Mouse (Mus musculus) forebrain, embryonic 16.5 days (tissue): ENCODE results near the gene Gm10135. TPM values are rescaled to one million over a fixed set of nuclear protein-coding genes. Genes with fewer than 3 reads are reported as not detected.
"Not testable (repeated sequence)": the region's sequence is repeated elsewhere in the genome, so short reads cannot be mapped to it uniquely, and the experiment has no call there.

Experiments
- ATAC-seq: fragments of 200-750 bp; cut with Nextera tagmentation; 2 replicates; pipeline ENCODE4 v1.8.0; 2017; ENCODE audit warnings: mild to moderate bottlenecking, moderate library complexity
- H3K27ac ChIP-seq: fragments of 300-500 bp; sonication (generic); 2 replicates; pipeline ENCODE4 v1.5.1; 2014; ENCODE audit warnings: low read length, control low read depth
- H3K27me3 ChIP-seq: fragments of 300-500 bp; sonication (generic); replicated peaks from 2 replicates; pipeline ENCODE4 v1.6.1; 2014; ENCODE audit warnings: low read length; ENCODE audit not compliant: control insufficient read depth, insufficient read depth
- H3K36me3 ChIP-seq: fragments of 300-500 bp; sonication (generic); 2 replicates; pipeline ENCODE4 v1.6.1; 2014; ENCODE audit not compliant: control insufficient read depth, insufficient read depth
- H3K4me1 ChIP-seq: fragments of 300-500 bp; sonication (generic); replicated peaks from 2 replicates; pipeline ENCODE4 v1.6.1; 2014; ENCODE audit warnings: low read length; ENCODE audit not compliant: control insufficient read depth, insufficient read depth
- H3K4me2 ChIP-seq: fragments of 300-500 bp; sonication (generic); 2 replicates; pipeline ENCODE4 v1.6.1; 2014; ENCODE audit warnings: mild to moderate bottlenecking, low read length, control low read depth
- H3K4me3 ChIP-seq: fragments of 300-500 bp; sonication (generic); replicated peaks from 2 replicates; pipeline ENCODE4 v1.5.1; 2014; ENCODE audit warnings: mild to moderate bottlenecking, low read length, control low read depth
- H3K9ac ChIP-seq: fragments of 300-500 bp; sonication (generic); replicated peaks from 2 replicates; pipeline ENCODE4 v1.6.1; 2014; ENCODE audit warnings: low read depth, low read length, control low read depth
- H3K9me3 ChIP-seq: fragments of 300-500 bp; sonication (generic); 2 replicates; pipeline ENCODE4 v1.6.1; 2016; ENCODE audit warnings: low read length; ENCODE audit not compliant: control insufficient read depth
- WGBS: fragments of 180-500 bp; shearing (Covaris S2); extraction: QIAGEN DNeasy Blood & Tissue Kit; methylation state at CpG from one replicate; pipeline ENCODE4 v1.1.7; 2014; 5-methylcytosine and 5-hydroxymethylcytosine counted together
- polyA plus RNA-seq: library from polyadenylated mRNA; unstranded; fragments of >200 nt; fragmentation: Nextera tagmentation; extraction: Ambion mirVana; gene quantifications from 2 replicates; pipeline ENCODE4 v1.2.1, GENCODE M21; 2015

Gene Gm10135
- polyA plus RNA-seq, 1 experiment from 2014 or later = not detected

DNA sequence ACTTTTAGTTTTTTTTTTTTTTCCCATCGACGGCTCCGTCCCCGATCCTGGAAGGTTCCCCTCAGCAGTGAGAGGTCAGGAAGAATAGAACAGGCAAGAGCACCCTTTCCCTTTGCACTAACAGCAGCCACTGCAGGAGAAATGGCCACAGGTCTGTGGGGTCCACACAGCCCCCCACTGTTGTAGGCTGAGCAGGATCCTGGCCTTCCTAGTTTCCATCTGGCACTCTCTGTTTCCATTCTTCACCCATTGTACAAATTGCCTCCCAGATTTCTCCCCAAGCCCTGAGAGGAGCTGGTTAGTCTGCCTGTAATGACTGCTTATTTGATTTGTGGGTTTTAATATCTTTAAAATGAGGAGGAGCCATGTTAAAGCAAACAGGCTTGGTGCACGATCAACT is 29.5 kb upstream of the Gm10135 start:
- Histone ChIP-seq H3K27me3 (no peaks in the 10 kb centered on the region; the same call in 1 of the 2 replicates), H3K4me2 (no peak overlapping the region), H3K4me1 (peaks cover 8% of the 10 kb centered on the region), H3K9me3 (no peaks in the 10 kb centered on the region), H3K36me3 (no peaks in the 10 kb centered on the region), H3K9ac (no peak overlapping the region), H3K27ac (no peak overlapping the region), H3K4me3 (no peak overlapping the region)
- ATAC-seq = no peak
- 86% methylated on average over 5 of the region's 5 CpGs for WGBS

DNA sequence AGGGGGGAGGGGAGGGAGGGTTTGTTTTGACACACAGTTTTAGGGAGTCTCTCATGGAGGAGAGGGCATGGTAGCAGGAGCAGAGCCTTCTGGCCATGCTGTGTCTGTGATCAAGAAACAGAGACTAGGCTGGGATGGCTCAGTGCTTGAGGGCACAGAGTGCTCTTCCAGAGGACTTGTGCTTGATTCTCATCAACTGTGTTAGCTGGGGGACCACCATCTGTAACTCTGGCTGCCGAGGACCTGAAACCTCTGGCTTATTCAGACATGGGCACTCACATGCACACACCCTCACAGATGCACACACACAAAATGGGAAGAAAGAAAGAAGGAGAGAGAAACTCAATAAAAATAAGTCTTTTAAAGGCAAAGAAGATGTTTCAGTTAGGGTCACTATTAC is 24.0 kb upstream of the Gm10135 start:
- 88% methylated on average over 1 of the region's 1 CpGs for WGBS
- H3K4me2 ChIP-seq, H3K27ac ChIP-seq, H3K36me3 ChIP-seq, H3K27me3 ChIP-seq, ATAC-seq, H3K4me1 ChIP-seq, H3K9me3 ChIP-seq, H3K9ac ChIP-seq, H3K4me3 ChIP-seq: not testable (repeated sequence)

DNA sequence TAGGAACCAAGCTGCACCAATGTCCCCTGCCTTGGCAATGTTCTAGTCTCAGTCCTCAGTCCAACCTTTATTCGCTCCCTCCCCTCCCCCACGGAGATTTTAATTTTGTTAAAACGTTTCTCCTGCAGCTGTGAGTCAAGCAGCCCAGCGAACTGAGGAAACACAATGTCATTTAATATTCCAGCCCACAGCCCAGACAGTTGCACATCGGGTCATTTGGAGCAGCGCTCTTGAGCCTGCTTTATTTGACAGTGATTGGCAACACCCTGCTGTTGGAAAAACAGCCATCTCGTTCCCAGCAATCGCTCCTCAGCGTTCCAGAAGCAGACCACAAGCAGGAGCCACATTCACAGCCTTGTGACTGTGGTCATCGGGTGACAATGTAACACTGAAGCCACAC is 20.9 kb upstream of the Gm10135 start:
- Histone ChIP-seq H3K36me3 (no peaks in the 10 kb centered on the region), H3K9me3 (no peaks in the 10 kb centered on the region), H3K27ac (no peak overlapping the region), H3K4me2 (no peak overlapping the region), H3K4me1 (peaks cover 4% of the 10 kb centered on the region; the same call in 1 of the 2 replicates), H3K9ac (no peak overlapping the region), H3K27me3 (no peaks in the 10 kb centered on the region), H3K4me3 (no peak overlapping the region)
- WGBS = 23% methylated on average over 10 of the region's 10 CpGs
- ATAC-seq = peak; percentile 18; the same call in 1 of the 2 replicates

DNA sequence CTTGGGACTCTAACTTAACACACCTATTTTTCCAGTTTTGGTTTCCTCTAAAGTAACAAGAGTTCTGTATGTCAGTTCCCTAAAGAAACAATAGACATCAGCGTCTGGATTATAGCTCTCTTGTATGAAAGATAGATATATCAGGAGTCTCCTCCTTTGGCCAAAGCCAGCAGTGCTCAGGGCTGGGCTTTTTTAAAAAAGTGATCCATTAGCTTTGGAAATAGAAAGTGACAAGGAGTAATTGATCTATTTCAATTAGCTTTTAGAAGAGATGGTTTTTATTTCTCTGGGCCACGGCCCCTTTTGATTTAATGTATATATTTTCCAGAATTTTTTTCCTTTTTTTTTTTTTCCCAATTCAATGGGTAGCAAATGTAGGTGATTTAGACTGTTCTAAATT is 20.4 kb upstream of the Gm10135 start:
- Histone ChIP-seq H3K9me3 (no peaks in the 10 kb centered on the region), H3K27ac (no peak overlapping the region), H3K27me3 (no peaks in the 10 kb centered on the region), H3K36me3 (no peaks in the 10 kb centered on the region), H3K9ac (no peak overlapping the region), H3K4me1 (peaks cover 4% of the 10 kb centered on the region; the same call in 1 of the 2 replicates), H3K4me3 (no peak overlapping the region), H3K4me2 (no peak overlapping the region)
- no peak for ATAC-seq
- WGBS = 60% methylated on average over 2 of the region's 2 CpGs

DNA sequence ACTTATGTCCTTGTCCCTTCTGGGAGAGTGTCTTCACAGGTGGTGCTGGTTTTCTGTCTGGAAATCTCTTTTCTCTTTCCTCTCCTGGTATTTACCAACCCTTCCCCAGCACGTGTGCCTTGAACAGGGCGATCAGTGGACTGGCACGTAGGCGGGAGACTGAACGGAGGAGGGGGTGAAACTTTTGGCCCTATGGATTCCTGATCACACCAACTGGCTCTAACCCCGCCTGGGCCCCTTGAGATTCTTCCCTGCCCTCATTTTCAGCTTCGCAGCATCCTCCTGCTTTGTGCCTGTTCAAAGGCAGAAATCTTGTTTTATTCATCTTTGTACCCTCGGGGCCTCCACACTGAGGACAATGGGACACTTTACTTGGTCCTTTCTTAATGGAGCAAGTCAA is 19.9 kb upstream of the Gm10135 start:
- WGBS = 31% methylated on average over 8 of the region's 8 CpGs
- H3K27ac ChIP-seq = no peak overlapping the region
- ATAC-seq = no peak

DNA sequence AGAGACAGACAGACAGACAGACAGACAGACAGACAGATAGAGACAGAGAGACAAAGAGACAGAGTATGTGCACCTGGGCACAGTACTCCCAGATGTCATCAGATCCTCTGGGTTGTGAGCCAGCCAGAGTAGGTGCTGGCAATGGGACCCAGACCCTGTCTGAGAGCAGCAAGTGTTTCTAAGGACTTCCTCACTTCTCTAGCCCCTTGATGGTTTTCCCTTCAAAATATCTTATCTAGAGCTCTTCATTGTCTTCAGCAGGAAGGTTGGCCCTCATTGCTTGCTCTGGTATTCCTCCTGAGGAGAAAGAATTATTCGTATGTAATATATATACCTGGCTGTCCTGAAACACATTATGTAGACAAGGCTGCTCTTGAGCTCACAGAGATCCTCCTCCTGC is 18.0 kb upstream of the Gm10135 start:
- no peak overlapping the region for H3K4me2 ChIP-seq
- 90% methylated on average over 1 of the region's 1 CpGs for WGBS
- no peak overlapping the region for H3K27ac ChIP-seq
- H3K36me3 ChIP-seq = no peaks in the 10 kb centered on the region
- no peak overlapping the region for H3K9ac ChIP-seq
- peaks cover 4% of the 10 kb centered on the region; the same call in 1 of the 2 replicates for H3K4me1 ChIP-seq
- ATAC-seq = no peak
- H3K9me3 ChIP-seq = no peaks in the 10 kb centered on the region
- H3K4me3 ChIP-seq = no peak overlapping the region
- no peaks in the 10 kb centered on the region for H3K27me3 ChIP-seq

More for the DNA sequence above, 19.9 kb upstream of the Gm10135 start:
- no peak overlapping the region for H3K4me2 ChIP-seq
- no peaks in the 10 kb centered on the region for H3K9me3 ChIP-seq
- no peak overlapping the region for H3K9ac ChIP-seq
- no peaks in the 10 kb centered on the region for H3K36me3 ChIP-seq
- peaks cover 4% of the 10 kb centered on the region; the same call in 1 of the 2 replicates for H3K4me1 ChIP-seq
- H3K4me3 ChIP-seq = no peak overlapping the region
- H3K27me3 ChIP-seq = no peaks in the 10 kb centered on the region

DNA sequence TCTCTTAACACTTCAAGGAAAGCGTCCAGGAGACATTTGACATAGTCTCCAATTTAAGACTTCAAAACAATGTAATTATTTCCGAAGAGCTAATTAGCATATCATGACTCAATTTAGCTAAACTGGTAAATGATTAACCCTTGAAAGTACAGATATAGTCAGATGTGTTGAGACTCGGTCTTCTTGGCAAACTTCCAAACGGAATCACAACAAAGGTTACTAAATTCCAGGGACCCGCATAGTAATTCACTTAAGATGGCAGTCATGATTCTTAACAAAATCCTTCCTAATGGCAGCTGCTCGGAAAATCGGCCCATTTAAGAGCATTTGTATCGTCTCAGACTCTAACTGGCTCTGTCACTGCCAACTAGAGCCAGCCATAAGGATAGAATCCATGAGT is 15.3 kb upstream of the Gm10135 start:
- H3K27ac ChIP-seq = no peak overlapping the region
- H3K9ac ChIP-seq = no peak overlapping the region
- no peak overlapping the region for H3K4me2 ChIP-seq
- 17% methylated on average over 8 of the region's 8 CpGs for WGBS
- H3K9me3 ChIP-seq = no peaks in the 10 kb centered on the region
- no peak overlapping the region for H3K4me3 ChIP-seq
- no peaks in the 10 kb centered on the region for H3K36me3 ChIP-seq
- no peak for ATAC-seq
- H3K27me3 ChIP-seq = no peaks in the 10 kb centered on the region
- H3K4me1 ChIP-seq = no peaks in the 10 kb centered on the region

DNA sequence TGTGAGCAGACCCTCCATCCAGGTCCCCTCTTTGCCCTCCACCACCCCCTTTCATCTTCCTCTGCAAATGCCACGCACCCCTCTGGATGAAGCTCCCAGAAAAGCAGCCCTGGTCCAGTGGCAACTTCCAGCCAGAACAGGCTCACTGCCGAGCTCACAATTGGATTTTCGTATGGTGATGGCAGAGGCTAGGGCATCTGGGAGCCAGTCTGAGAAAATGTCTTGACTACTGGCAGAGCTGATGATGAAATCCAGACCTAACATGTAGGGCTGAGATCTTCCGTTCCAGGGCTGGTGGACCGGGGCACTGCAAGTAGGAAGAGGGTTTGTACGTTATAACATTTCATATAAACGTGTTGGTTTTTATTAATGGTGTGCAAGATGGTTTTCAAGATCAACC is 13.3 kb upstream of the Gm10135 start:
- WGBS = 89% methylated on average over 7 of the region's 7 CpGs
- no peak overlapping the region for H3K9ac ChIP-seq
- no peak for ATAC-seq
- no peaks in the 10 kb centered on the region for H3K9me3 ChIP-seq
- H3K36me3 ChIP-seq = no peaks in the 10 kb centered on the region
- H3K27me3 ChIP-seq = no peaks in the 10 kb centered on the region
- H3K27ac ChIP-seq = no peak overlapping the region
- no peak overlapping the region for H3K4me3 ChIP-seq
- no peaks in the 10 kb centered on the region for H3K4me1 ChIP-seq
- H3K4me2 ChIP-seq = no peak overlapping the region

DNA sequence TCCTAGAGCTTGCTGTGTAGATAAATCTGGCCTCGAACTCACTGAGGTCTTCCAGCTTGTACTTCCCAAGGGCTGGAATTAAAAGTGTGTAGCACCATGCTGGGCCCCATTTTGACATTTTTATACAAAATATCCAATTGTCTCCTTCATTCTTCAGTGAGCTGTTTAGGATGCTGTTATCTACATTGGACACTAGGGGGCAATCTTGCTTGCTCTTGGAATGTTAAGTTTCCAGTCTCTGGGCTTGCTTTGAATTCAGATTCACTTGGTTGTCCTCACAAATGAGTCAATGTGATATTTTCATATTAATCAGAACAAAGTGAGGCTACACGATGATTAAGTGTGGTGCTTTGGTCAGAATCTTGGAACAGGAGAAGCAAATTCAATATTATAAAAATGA is 9.6 kb upstream of the Gm10135 start:
- no peaks in the 10 kb centered on the region for H3K27me3 ChIP-seq
- H3K9ac ChIP-seq = no peak overlapping the region
- ATAC-seq = no peak
- no peaks in the 10 kb centered on the region for H3K4me1 ChIP-seq
- no peak overlapping the region for H3K4me2 ChIP-seq
- H3K9me3 ChIP-seq = no peaks in the 10 kb centered on the region
- 9% methylated on average over 2 of the region's 2 CpGs for WGBS
- no peaks in the 10 kb centered on the region for H3K36me3 ChIP-seq
- no peak overlapping the region for H3K4me3 ChIP-seq
- no peak overlapping the region for H3K27ac ChIP-seq

DNA sequence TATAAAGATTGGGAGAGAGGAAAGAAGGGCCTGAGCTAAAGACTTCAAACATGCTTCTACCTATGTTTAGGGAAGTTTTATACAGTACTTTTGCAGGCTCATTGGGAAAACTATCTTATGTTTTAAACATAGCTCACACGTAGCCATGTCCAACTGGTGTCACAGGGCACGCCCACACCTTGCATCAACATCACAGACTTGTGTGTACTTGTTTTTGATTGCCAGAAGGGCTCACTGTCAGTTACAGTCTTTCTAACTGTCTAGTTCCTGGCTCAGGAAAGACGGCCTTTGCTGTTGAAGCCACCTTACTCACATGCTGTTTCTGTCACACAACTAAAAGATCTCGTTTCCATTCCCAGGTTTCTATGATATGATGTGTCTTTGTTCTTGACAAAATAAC is 2.0 kb upstream of the Gm10135 start:
- H3K27me3 ChIP-seq = no peaks in the 10 kb centered on the region
- 89% methylated on average over 4 of the region's 4 CpGs for WGBS
- no peaks in the 10 kb centered on the region for H3K36me3 ChIP-seq
- no peak overlapping the region for H3K4me2 ChIP-seq
- no peaks in the 10 kb centered on the region for H3K9me3 ChIP-seq
- no peak overlapping the region for H3K27ac ChIP-seq
- no peak overlapping the region for H3K4me3 ChIP-seq
- H3K4me1 ChIP-seq = no peaks in the 10 kb centered on the region
- ATAC-seq = no peak
- H3K9ac ChIP-seq = no peak overlapping the region
